Mouse (Mus musculus) liver, adult 2 months (tissue): Measurements from ENCODE around the gene Gpr34.

ENCODE experiments used
- CTCF ChIP-seq: fragments of 200-500 bp; IDR thresholded peaks from 2 replicates; pipeline ENCODE4 v1.5.1; 2011; ENCODE audit warnings: low read depth, low read length, control low read depth
- POLR2A ChIP-seq: fragments of 200-500 bp; IDR thresholded peaks from 2 replicates; pipeline ENCODE4 v1.6.1; 2011; ENCODE audit warnings: low read length, control low read depth; ENCODE audit not compliant: insufficient read depth; ENCODE audit errors: extremely low read depth

DNA sequence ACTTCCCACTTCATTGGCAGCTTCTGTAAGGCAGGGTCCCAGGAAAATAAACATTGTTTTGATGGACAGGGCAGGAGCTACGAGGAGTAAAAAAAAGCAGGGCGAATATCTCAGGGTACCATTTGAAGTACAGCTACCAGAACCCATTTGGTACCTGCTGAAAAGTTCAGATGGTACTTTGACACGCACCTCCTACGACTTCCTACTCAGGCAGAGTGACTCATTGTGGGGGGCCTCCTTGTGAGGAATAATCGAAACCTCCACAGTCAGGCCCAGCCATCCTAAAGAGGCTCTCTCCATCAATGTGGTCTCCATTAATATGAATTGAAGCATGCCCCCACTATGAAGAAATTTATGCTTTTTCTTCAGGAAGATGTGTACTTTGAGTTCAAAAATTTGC, 9.2 kb upstream of the Gpr34 start:
- TF ChIP-seq POLR2A (no peak), CTCF (no peak)
